Mouse (Mus musculus) stomach, embryonic 14.5 days (tissue): ENCODE results near the gene R3hcc1l. TPM values are rescaled to one million over a fixed set of nuclear protein-coding genes. Genes with fewer than 3 reads are reported as not detected.

ENCODE experiments used
- ATAC-seq: fragments of 200-750 bp; cut with Nextera tagmentation; 2 replicates; pipeline ENCODE4 v1.8.0; 2017; ENCODE audit warnings: low read depth, moderate TSS enrichment; ENCODE audit not compliant: insufficient number of reproducible peaks, insufficient read depth, low FRiP score
- H3K27ac ChIP-seq: fragments of 300-500 bp; sonication (generic); 2 replicates; pipeline ENCODE4 v1.5.1; 2014; ENCODE audit warnings: mild to moderate bottlenecking, low read length, moderate library complexity, mixed read lengths
- H3K27me3 ChIP-seq: fragments of 300-500 bp; sonication (generic); 2 replicates; pipeline ENCODE4 v1.6.1; 2014; ENCODE audit warnings: low read length, control low read depth, mixed read lengths; ENCODE audit not compliant: control insufficient read depth, insufficient read depth
- H3K36me3 ChIP-seq: fragments of 300-500 bp; sonication (generic); 2 replicates; pipeline ENCODE4 v1.6.1; 2014; ENCODE audit warnings: mild to moderate bottlenecking, control low read depth, low read length, moderate library complexity, mixed read lengths; ENCODE audit not compliant: control insufficient read depth, insufficient read depth
- H3K4me1 ChIP-seq: fragments of 300-500 bp; sonication (generic); 2 replicates; pipeline ENCODE4 v1.6.1; 2014; ENCODE audit warnings: low read length, control low read depth, mixed read lengths; ENCODE audit not compliant: control insufficient read depth, insufficient read depth
- H3K4me2 ChIP-seq: fragments of 300-500 bp; sonication (generic); replicated peaks from 2 replicates; pipeline ENCODE4 v1.6.1; 2014; ENCODE audit warnings: low read depth, low read length, control low read depth
- H3K4me3 ChIP-seq: fragments of 300-500 bp; sonication (generic); 2 replicates; pipeline ENCODE4 v1.5.1; 2014; ENCODE audit warnings: low read depth, low read length, control low read depth
- H3K9ac ChIP-seq: fragments of 300-500 bp; sonication (generic); replicated peaks from 2 replicates; pipeline ENCODE4 v1.6.1; 2014; ENCODE audit warnings: low read depth, mild to moderate bottlenecking, control low read depth, low read length, moderate library complexity, mixed read lengths
- H3K9me3 ChIP-seq: fragments of 300-500 bp; sonication (generic); 2 replicates; pipeline ENCODE4 v1.6.1; 2016; ENCODE audit warnings: low read depth, low read length, control low read depth; ENCODE audit not compliant: control insufficient read depth
- WGBS: fragments of 180-500 bp; shearing (Covaris S2); extraction: QIAGEN DNeasy Blood & Tissue Kit; methylation state at CpG from one replicate; pipeline ENCODE4 v1.1.7; 2014; 5-methylcytosine and 5-hydroxymethylcytosine counted together
- polyA plus RNA-seq: library from polyadenylated mRNA; unstranded; fragments of >200 nt; fragmentation: Nextera tagmentation; extraction: Ambion mirVana; gene quantifications from 2 replicates; pipeline ENCODE4 v1.2.1, GENCODE M21; 2014

Gene R3hcc1l
- polyA plus RNA-seq = 19.8 and 28.0 TPM in 2 replicates

DNA sequence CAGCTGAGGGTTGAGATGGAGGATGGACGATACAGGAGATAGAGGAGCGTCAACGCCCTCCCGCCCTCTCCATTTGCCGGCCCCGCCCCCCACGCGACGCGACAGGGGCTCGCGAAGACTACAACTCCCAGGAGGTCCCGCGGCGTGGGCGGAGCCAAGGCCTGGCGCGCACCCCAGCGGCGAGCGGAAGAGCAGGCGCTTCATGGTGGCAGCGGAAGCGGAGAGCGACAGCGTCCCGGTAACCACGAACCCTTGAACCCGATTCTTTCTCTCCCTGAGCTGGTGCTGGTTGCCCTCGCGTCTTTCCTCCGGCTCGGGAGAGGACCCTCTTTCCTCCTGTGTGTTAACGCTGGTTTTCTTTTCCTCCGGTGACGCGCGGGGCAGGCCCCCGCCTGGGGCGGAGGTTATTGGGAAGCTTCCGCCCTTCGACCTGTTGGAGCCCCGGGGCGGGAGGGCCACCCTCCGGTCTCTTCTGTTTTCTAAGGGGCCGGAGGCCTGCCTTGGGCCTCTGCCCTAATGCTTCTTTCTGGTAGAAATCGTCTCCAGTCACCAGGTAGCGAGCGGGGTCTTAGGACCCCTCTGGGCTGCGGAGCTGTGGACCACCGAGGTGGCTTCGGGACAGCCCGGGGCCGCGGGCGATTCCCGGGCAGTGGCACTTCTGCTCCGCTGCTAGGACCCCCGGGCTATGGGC lies at the start of gene R3hcc1l:
Gene R3hcc1l, plus strand, starts transcription at position 140 of the 691 bp plus-strand sequence.
- Histone ChIP-seq H3K4me2 (peak within 1 kb of the TSS; percentile 71), H3K36me3 (no peaks in the 10 kb centered on the region), H3K9me3 (no peaks in the 10 kb centered on the region), H3K9ac (peak within 1 kb of the TSS; percentile 47), H3K4me1 (peaks cover 6% of the 10 kb centered on the region; the same call in 1 of the 2 replicates), H3K27ac (peak within 1 kb of the TSS; percentile 11; the same call in 1 of the 2 replicates), H3K4me3 (peak within 1 kb of the TSS; percentile 66), H3K27me3 (no peaks in the 10 kb centered on the region)
- ATAC-seq = peak; percentile 95
- under 1% methylated on average over 58 of the region's 59 CpGs for WGBS

DNA sequence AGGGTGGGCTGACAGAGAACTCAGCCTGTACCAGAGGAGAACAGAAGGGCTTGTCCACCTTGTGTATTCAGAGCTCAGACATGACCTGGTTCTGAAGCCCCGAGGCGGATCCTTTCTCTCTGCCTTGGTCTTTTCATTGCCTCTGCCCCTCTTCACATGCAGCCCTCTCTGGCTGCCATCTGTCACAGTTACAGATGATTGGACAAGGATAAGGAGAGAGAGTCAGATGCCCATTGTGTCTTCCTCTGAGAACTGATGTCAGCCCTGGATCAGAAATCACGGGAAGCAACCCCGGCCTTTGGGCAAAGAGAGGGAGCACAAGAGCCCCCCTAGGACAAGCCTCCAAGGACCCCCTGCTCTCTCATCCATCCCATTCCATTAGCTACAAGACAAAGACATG lies 47.0 kb upstream of the R3hcc1l start:
- ATAC-seq = no peak
- H3K36me3 ChIP-seq = no peaks in the 10 kb centered on the region
- H3K27ac ChIP-seq = no peak overlapping the region
- no peak overlapping the region for H3K4me2 ChIP-seq
- H3K9ac ChIP-seq = no peak overlapping the region
- H3K27me3 ChIP-seq = no peaks in the 10 kb centered on the region
- no peaks in the 10 kb centered on the region for H3K9me3 ChIP-seq
- H3K4me1 ChIP-seq = no peaks in the 10 kb centered on the region
- 91% methylated on average over 4 of the region's 4 CpGs for WGBS
- no peak overlapping the region for H3K4me3 ChIP-seq

DNA sequence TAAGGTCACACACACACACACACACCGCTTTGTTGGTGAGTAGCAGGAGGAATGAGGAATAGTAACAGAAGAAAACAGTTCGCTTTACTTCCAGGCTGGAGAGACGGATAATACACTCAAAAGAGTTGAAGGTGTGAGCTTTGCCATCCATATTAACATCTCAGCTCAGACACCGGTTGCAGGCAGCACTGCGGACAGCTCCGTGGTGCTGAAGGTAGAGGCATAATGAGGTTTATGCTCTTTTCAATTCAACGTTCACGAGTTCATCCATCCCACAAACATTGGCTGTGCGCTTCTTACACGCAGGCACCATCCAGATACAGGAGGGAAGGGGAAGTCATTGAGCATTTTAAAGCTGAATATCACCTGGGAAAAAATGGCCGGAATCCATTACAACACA lies 45.7 kb upstream of the R3hcc1l start:
- WGBS = 26% methylated on average over 11 of the region's 11 CpGs
- no peaks in the 10 kb centered on the region for H3K4me1 ChIP-seq

DNA sequence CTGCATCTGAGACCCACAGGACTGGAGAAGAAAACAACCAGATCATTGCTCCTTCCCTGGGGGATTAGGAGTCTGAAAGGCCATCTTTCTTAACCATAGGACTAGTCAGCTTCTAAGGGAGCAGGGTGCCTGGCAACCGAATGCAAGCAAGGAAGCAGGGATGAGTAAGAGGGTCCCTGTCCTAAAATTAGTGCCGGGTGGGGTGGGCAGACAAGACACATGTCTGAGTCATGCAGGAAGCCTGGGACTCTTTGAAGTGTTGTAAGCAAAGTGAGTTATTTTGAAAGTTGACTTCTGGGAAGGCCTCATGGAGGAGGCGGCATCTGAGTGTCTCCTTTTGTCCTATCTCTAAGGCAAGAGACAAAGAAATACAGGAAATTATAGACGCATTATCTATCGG lies 40.8 kb upstream of the R3hcc1l start:
- H3K4me1 ChIP-seq = no peaks in the 10 kb centered on the region
- ATAC-seq = no peak
- H3K9ac ChIP-seq = no peak overlapping the region
- no peak overlapping the region for H3K4me3 ChIP-seq
- H3K27me3 ChIP-seq = no peaks in the 10 kb centered on the region
- H3K27ac ChIP-seq = no peak overlapping the region
- H3K4me2 ChIP-seq = no peak overlapping the region
- no peaks in the 10 kb centered on the region for H3K9me3 ChIP-seq
- H3K36me3 ChIP-seq = no peaks in the 10 kb centered on the region
- WGBS = 73% methylated on average over 5 of the region's 5 CpGs

More for the DNA sequence above, 45.7 kb upstream of the R3hcc1l start:
- ATAC-seq = no peak
- Histone ChIP-seq H3K27ac (no peak overlapping the region), H3K9me3 (no peaks in the 10 kb centered on the region), H3K4me3 (no peak overlapping the region), H3K9ac (no peak overlapping the region), H3K27me3 (no peaks in the 10 kb centered on the region), H3K36me3 (no peaks in the 10 kb centered on the region), H3K4me2 (no peak overlapping the region)

DNA sequence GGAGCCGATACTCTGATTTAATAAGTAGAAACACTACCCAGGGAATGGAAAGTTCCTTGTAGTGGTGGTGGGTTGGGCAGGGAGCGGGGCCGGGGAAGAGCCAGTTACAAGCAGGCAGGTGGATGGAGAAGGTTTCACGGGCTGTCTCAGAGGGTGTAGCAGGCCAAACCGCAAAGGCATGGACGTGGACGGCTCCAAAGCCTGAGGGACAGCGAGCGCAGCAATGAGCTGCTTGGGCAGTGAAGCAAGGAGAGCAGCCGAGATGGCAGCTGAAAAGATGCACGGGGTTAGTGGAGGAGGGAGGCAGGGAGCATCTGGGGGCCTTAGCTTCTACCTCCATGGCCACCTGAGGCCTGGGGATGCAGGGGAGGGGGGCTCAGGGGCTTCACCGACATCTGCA lies 40.3 kb upstream of the R3hcc1l start:
- H3K4me1 ChIP-seq = no peaks in the 10 kb centered on the region
- no peaks in the 10 kb centered on the region for H3K27me3 ChIP-seq
- ATAC-seq = no peak
- WGBS = 50% methylated on average over 12 of the region's 12 CpGs
- no peak overlapping the region for H3K4me2 ChIP-seq
- no peak overlapping the region for H3K4me3 ChIP-seq
- no peak overlapping the region for H3K27ac ChIP-seq
- no peak overlapping the region for H3K9ac ChIP-seq
- H3K36me3 ChIP-seq = no peaks in the 10 kb centered on the region
- H3K9me3 ChIP-seq = no peaks in the 10 kb centered on the region

DNA sequence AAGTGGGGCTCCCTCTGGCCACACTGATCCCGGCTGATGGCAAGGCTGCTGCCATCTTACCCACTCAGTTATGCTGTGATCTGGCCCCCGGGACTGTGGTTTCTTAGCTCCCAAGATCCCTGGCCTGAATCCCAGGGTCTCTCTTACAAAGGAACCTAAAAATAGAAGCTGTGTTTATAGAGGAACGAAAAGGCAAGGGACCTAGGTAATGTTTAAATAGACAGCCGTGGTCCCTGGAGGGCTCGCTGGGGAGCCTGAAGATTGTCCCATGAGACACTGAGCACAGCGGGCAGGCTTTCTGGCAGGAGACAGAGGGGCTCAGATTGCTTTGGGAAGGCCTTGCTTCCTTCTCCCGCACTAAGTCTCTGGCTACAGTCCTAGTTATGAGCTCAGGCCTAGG lies 33.1 kb upstream of the R3hcc1l start:
- Histone ChIP-seq H3K4me3 (no peak overlapping the region), H3K9ac (no peak overlapping the region), H3K27me3 (no peaks in the 10 kb centered on the region), H3K4me1 (no peaks in the 10 kb centered on the region), H3K9me3 (no peaks in the 10 kb centered on the region), H3K4me2 (no peak overlapping the region), H3K36me3 (no peaks in the 10 kb centered on the region), H3K27ac (no peak overlapping the region)
- WGBS = 51% methylated on average over 7 of the region's 7 CpGs
- no peak for ATAC-seq

DNA sequence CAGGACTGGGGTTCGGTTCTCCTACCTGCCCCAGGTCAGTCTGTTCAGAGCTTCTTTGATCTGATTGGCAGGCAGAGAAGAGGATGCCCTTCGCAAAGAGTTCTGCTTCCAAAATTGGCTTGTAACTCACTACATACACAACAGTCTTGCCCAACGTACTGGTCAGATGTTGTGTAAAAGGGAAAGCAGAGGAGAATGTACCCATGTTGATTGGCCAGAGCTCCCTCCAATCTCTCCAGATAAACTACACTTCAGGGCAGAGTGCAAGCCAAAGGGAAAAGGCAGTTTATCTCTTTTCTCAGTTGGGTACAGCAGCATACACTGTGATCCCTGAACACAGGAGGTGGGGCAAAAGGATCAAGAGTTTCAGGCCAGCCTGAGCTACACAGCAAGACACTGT lies 31.3 kb upstream of the R3hcc1l start:
- no peak overlapping the region for H3K4me3 ChIP-seq
- no peak overlapping the region for H3K9ac ChIP-seq
- H3K27ac ChIP-seq = no peak overlapping the region
- no peaks in the 10 kb centered on the region for H3K4me1 ChIP-seq
- 65% methylated on average over 3 of the region's 3 CpGs for WGBS
- H3K4me2 ChIP-seq = no peak overlapping the region
- H3K27me3 ChIP-seq = no peaks in the 10 kb centered on the region
- no peaks in the 10 kb centered on the region for H3K36me3 ChIP-seq
- ATAC-seq = no peak
- no peaks in the 10 kb centered on the region for H3K9me3 ChIP-seq

DNA sequence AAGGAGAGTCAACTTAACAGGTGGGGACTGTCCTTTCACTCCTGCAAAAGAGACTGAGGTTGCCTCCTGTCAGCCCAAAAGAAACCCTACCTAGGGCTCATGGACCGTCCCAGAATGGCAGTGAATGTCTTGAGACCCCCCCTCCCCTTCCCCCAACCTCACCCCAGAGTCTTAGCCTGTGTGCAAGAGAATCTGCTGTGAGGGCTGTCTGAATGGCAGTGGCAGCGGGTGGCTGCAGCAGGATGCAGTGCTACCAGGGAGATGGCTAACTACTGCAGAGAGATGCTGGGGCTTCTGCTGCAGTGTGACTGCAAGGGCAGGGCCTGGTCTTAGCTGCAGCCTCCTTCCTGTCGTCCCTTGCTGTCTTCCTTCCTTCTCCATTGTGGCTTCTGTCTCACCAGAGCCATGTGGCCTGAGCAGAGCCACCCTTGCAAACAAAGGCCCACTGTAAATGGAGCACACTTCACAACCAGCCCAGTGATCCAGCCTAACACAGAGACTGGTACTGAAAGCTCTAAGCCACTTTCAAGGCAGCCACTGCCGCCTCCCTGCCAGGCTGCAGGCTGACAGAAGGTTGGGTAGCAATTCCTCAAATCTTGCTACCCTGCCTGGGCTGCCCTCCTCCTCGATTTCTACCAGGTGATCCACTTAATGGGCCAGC lies 25.2 kb upstream of the R3hcc1l start:
- no peak overlapping the region for H3K4me2 ChIP-seq
- 61% methylated on average over 5 of the region's 5 CpGs for WGBS
- no peak overlapping the region for H3K4me3 ChIP-seq
- H3K9me3 ChIP-seq = no peaks in the 10 kb centered on the region
- no peaks in the 10 kb centered on the region for H3K36me3 ChIP-seq
- no peak overlapping the region for H3K9ac ChIP-seq
- H3K27me3 ChIP-seq = no peaks in the 10 kb centered on the region
- H3K4me1 ChIP-seq = no peaks in the 10 kb centered on the region
- no peak; the same call in 1 of the 2 replicates for ATAC-seq
- H3K27ac ChIP-seq = no peak overlapping the region
